Mouse (Mus musculus) embryonic facial prominence, embryonic 13.5 days (tissue): ENCODE results near the gene Mthfsd. TPM values are rescaled to one million over a fixed set of nuclear protein-coding genes. Genes with fewer than 3 reads are reported as not detected.
A peak's percentile ranks its signal among the peaks of the same experiment; 100 is the strongest.

Experiments used
- ATAC-seq: fragments of 200-750 bp; cut with Nextera tagmentation; 2 replicates; pipeline ENCODE4 v1.8.0; 2017; ENCODE audit warnings: low read depth; ENCODE audit not compliant: insufficient number of reproducible peaks, insufficient read depth, low FRiP score, low TSS enrichment
- H3K27ac ChIP-seq: fragments of 300-500 bp; sonication (generic); 2 replicates; pipeline ENCODE4 v1.5.1; 2015; ENCODE audit warnings: moderate library complexity, mild to moderate bottlenecking, inconsistent platforms
- H3K27me3 ChIP-seq: fragments of 300-500 bp; sonication (generic); 2 replicates; pipeline ENCODE4 v1.6.1; 2015; ENCODE audit warnings: mild to moderate bottlenecking, inconsistent platforms
- H3K36me3 ChIP-seq: fragments of 300-500 bp; sonication (generic); 2 replicates; pipeline ENCODE4 v1.6.1; 2015; ENCODE audit warnings: mild to moderate bottlenecking, inconsistent platforms
- H3K4me1 ChIP-seq: fragments of 300-500 bp; sonication (generic); 2 replicates; pipeline ENCODE4 v1.6.1; 2015; ENCODE audit warnings: inconsistent platforms
- H3K4me2 ChIP-seq: fragments of 300-500 bp; sonication (generic); 2 replicates; pipeline ENCODE4 v1.6.1; 2015; ENCODE audit warnings: moderate library complexity, mild to moderate bottlenecking, inconsistent platforms
- H3K4me3 ChIP-seq: fragments of 300-500 bp; sonication (generic); 2 replicates; pipeline ENCODE4 v1.5.1; 2015; ENCODE audit warnings: mild to moderate bottlenecking, inconsistent platforms
- H3K9ac ChIP-seq: fragments of 300-500 bp; sonication (generic); 2 replicates; pipeline ENCODE4 v1.6.1; 2015; ENCODE audit warnings: mild to moderate bottlenecking, inconsistent platforms
- H3K9me3 ChIP-seq: fragments of 300-500 bp; sonication (generic); 2 replicates; pipeline ENCODE4 v1.6.1; 2016; ENCODE audit warnings: inconsistent platforms
- WGBS: fragments of 180-500 bp; shearing (Covaris S2); methylation state at CpG from one replicate; pipeline ENCODE4 v1.1.7; 2015; ENCODE audit warnings: mixed read lengths; 5-methylcytosine and 5-hydroxymethylcytosine counted together
- polyA plus RNA-seq: library from polyadenylated mRNA; unstranded; fragments of >200 nt; fragmentation: Nextera tagmentation; extraction: Ambion mirVana; gene quantifications from 2 replicates; pipeline ENCODE4 v1.2.1, GENCODE M21; 2015

The Mthfsd gene
- polyA plus RNA-seq, 1 experiment from 2014 or later, result 70.5 TPM

DNA sequence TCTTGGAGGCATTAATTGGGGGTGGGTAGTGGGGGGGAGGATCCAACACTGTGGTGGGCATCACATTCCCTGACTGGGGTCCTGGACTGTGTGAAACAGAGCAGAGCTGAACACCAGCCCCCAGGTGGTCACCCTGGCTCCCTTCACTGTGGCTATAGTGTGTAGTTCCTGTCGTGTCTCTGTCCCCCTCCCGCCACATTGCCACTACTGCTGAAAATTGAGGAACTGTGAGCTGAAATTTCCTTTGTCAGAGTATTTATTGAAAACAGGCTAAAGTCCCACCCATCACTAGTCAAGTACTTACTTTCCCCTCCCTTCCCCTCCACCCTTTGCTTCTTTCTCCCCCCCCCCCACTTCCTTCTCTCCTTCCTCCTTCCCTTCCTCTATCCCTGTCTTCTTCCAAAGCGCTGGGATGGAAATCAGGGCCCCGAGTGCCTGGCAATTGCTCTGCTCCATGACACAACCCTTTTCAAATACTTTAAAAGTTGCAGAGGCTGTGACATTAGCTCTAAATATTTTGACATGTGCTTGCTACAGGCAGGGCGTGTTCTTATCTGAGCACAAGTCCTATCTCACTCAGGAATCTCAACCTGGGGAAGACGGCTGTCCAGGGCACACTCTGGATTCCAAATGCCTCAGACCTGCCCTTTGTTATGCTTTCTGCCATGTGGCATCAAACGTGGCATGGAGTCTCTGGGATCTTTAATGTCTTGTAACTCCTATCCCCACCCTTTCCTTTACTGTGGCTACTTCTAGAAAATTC is 3.1 kb upstream of the Mthfsd start:
- peaks cover 47% of the 10 kb centered on the region for H3K27me3 ChIP-seq
- ATAC-seq, result no peak
- WGBS, result 45% methylated on average over 7 of the region's 7 CpGs

DNA sequence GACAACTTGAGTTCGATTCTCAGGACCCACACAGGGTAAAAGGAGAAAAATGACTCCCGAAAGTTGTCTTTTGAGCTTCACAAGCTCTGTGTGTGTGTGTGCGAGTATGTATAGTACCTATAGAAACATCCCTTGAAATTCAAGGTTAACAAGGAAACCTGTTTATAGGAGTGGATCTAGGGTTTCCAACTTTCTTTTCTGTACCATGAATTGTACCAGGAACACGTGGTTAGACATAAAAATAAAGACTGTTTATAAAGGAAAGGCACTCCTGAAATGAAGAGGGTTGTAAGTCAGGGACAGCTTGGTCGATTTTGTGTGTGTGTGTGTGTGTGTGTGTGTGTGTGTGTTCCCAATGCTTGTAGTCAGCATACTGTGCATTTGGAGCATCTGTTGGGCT is 465 bp upstream of the Mthfsd start:
- Histone ChIP-seq H3K9me3 (no peaks in the 10 kb centered on the region), H3K27me3 (peaks cover 23% of the 10 kb centered on the region), H3K4me1 (peaks cover 21% of the 10 kb centered on the region), H3K4me3 (peak overlapping the region; percentile 94), H3K27ac (peak overlapping the region; percentile 55; the same call in 1 of the 2 replicates), H3K36me3 (peaks cover 24% of the 10 kb centered on the region), H3K9ac (peak overlapping the region; percentile 96), H3K4me2 (peak overlapping the region; percentile 85)
- WGBS, result 9% methylated on average over 5 of the region's 5 CpGs
- no peak for ATAC-seq

More for the DNA sequence above, 3.1 kb upstream of the Mthfsd start:
- Histone ChIP-seq H3K4me3 (no peak overlapping the region), H3K36me3 (peaks cover 3% of the 10 kb centered on the region), H3K9ac (no peak overlapping the region), H3K4me2 (no peak overlapping the region), H3K27ac (no peak overlapping the region), H3K4me1 (peaks cover 30% of the 10 kb centered on the region), H3K9me3 (no peaks in the 10 kb centered on the region)

DNA sequence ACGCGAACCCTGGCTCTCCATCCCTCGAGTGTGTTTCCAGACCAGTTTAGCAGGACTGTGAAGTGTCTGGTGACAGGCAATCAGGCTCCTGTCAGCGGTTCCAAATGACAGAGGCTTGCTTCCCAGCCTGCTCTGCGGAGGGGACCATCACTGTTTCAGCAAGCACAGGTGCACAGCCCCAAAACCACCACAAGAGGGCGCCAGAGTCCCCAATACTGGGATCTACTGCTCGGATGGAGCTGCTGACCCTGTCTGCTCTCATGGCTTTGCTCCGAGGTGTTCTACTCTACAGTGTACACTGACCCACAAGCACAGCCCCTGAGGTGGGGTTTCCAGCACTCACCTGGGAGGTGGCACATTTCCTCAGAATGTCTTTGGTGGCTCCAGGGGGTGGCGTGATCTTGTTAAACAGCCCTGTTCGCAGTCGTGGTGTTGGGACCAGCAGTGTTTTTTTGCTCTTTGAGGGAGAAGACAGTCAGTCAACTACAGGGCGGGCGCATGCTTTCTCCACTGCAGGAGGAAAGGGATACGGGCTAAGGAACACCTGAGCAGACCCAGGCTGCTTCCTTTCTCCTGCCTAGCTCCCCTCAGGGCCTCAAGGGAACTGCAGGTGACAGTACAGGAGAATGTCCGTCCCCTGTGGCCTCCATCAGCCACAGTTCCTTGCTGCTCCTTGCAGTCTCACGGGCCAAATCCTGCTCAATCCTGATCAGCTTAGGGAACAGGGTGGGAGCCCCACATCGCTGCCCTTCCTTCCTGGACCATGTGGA is 4.0 kb downstream of the Mthfsd start:
- Histone ChIP-seq H3K4me2 (no peak overlapping the region), H3K9me3 (no peaks in the 10 kb centered on the region), H3K9ac (0 out of 2 replicates have a peak overlapping the region, but pooled peaks have one; percentile 21), H3K36me3 (peaks cover 68% of the 10 kb centered on the region), H3K27me3 (no peaks in the 10 kb centered on the region), H3K4me1 (peaks cover 18% of the 10 kb centered on the region), H3K4me3 (no peak overlapping the region), H3K27ac (no peak overlapping the region)
- WGBS, result 49% methylated on average over 17 of the region's 17 CpGs
- ATAC-seq, result no peak

DNA sequence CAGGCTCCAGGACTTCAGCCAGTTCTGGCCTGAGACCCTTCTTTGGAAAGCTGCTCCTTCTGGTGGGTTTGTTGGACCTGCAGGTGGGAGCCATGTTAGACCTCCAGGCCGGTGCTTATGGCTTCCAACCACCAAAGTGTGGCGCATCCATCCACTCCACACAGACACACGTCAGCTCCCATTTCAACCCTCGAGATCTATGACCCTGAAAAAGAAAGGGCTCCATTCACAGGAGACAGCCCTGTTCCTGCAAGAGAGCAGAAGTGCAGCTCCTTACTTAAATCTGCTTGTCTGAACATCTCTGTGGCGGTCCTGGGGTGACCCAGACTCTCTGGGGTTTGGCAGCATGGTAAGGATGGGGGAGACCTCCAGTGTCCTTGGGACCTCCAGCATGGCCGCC is 14.7 kb downstream of the Mthfsd start:
- no peak overlapping the region for H3K4me3 ChIP-seq
- H3K9me3 ChIP-seq, result no peaks in the 10 kb centered on the region
- H3K4me1 ChIP-seq, result peaks cover 21% of the 10 kb centered on the region
- peaks cover 59% of the 10 kb centered on the region for H3K27me3 ChIP-seq
- H3K9ac ChIP-seq, result no peak overlapping the region
- H3K36me3 ChIP-seq, result peaks cover 16% of the 10 kb centered on the region
- 53% methylated on average over 6 of the region's 6 CpGs for WGBS
- ATAC-seq, result no peak
- H3K27ac ChIP-seq, result no peak overlapping the region
- H3K4me2 ChIP-seq, result no peak overlapping the region

DNA sequence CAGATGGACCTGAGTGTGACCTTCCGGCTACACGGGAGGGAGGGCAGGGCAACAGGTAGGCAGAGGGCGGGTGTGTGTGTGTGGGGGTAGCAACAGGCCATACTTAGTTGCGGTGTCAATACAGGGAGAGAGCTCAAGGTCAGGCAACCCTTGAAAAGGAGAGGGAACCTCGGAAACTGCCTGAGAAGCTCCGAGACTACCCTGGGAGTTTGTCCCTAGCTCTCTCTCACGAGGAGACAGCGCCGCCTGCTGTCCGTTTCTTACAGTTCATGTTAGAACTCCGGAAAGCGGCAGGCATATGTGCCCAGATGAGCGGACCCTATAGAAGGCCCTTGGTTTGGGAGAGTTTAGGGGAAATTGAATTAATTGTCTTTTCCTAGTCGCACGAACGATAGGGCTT is 15.6 kb downstream of the Mthfsd start:
- H3K9me3 ChIP-seq, result no peaks in the 10 kb centered on the region
- H3K4me2 ChIP-seq, result no peak overlapping the region
- H3K4me1 ChIP-seq, result peaks cover 21% of the 10 kb centered on the region
- H3K27ac ChIP-seq, result no peak overlapping the region
- peaks cover 67% of the 10 kb centered on the region for H3K27me3 ChIP-seq
- no peak overlapping the region for H3K4me3 ChIP-seq
- H3K9ac ChIP-seq, result no peak overlapping the region
- 3% methylated on average over 16 of the region's 16 CpGs for WGBS
- peak; percentile 43 for ATAC-seq
- peaks cover 8% of the 10 kb centered on the region for H3K36me3 ChIP-seq

DNA sequence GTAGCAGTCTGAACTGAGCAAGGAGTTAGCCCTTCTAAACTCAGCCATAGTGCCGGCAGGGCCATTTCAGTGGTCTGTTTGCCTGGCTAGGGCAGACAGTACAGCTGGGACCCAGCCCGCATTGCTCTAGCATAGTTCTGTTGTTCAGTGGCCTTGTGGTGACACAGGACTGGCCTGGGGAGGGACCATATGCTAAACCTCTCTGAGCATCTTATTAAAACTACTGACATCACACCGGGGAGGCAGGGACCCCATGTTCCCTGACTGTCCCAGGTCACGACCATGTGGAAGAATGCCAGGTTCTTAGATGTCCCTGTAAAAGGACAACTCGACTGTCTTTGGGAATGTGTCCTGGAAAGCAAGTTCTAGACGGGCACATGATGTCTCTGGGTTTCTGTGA is 16.1 kb downstream of the Mthfsd start:
- Histone ChIP-seq H3K27ac (no peak overlapping the region), H3K9me3 (no peaks in the 10 kb centered on the region), H3K4me1 (peaks cover 21% of the 10 kb centered on the region), H3K9ac (no peak overlapping the region), H3K36me3 (peaks cover 3% of the 10 kb centered on the region), H3K27me3 (peaks cover 72% of the 10 kb centered on the region), H3K4me2 (no peak overlapping the region), H3K4me3 (no peak overlapping the region)
- WGBS, result 34% methylated on average over 6 of the region's 6 CpGs
- no peak for ATAC-seq

DNA sequence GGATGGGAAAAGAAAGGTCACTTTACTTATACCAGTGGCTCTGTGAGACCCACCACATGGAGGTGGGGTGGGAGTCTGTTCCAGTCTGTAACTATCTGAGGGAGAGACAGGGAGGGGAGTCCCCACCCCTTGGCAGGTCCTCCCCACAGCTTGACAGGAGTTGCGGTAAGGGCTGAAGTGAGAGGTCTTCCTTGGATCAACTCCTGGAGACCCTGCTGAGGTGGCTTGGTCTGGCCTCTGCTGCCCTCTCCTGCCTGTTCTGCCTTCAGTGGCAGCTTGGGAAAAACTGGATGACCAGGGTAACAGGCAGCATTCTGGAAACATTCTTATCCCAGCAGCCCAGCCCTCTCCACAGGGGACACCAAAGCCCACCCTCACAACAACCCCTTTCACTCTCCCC is 17.5 kb downstream of the Mthfsd start:
- Histone ChIP-seq H3K9me3 (no peaks in the 10 kb centered on the region), H3K4me2 (no peak overlapping the region), H3K9ac (no peak overlapping the region), H3K27me3 (peaks cover 86% of the 10 kb centered on the region), H3K4me1 (peaks cover 21% of the 10 kb centered on the region), H3K27ac (no peak overlapping the region), H3K36me3 (no peaks in the 10 kb centered on the region), H3K4me3 (no peak overlapping the region)
- no peak for ATAC-seq
- 0% methylated on average over 1 of the region's 1 CpGs for WGBS

DNA sequence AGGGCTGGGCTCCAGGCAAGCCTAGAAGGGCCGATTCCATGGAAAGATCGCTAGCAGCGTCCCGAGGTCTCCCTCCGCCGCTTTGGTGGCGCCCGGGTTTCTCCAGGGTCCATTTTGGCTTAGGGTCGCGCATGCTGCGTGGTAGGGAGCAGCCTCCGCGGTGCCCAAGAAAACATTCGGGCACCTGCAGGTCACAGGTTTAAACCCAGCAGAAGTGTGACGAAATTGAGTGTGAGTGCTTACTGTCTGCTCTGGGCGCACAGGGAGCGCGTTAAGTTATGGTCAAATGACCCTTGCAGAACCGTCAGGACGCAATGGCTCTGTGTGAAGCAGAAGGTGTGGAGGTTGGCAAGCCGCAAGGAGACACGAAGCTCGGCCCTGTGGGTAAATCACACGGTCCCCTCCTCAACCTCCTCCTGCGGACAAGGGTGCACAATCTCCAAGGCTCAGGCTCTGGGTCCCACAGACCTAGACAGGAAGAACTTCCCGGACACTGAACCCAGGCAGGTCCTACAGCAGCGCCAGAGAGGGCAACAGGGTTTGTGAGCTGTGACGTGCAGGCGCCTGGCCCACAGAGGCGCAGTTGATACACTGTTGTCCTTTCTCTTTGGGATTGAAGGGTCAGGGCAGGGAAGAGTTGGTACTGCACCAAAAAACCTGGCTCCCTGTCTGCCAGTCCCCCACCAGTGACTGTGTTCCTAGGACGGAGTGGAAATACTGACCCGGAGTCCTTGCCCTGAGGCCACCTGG is 18.4 kb downstream of the Mthfsd start:
- Histone ChIP-seq H3K36me3 (no peaks in the 10 kb centered on the region), H3K27ac (no peak overlapping the region), H3K4me2 (peak overlapping the region; percentile 39), H3K9me3 (no peaks in the 10 kb centered on the region), H3K27me3 (peaks cover 95% of the 10 kb centered on the region), H3K4me3 (peak overlapping the region; percentile 56), H3K9ac (peak overlapping the region; percentile 54), H3K4me1 (peaks cover 24% of the 10 kb centered on the region)
- ATAC-seq, result no peak
- 4% methylated on average over 32 of the region's 32 CpGs for WGBS

DNA sequence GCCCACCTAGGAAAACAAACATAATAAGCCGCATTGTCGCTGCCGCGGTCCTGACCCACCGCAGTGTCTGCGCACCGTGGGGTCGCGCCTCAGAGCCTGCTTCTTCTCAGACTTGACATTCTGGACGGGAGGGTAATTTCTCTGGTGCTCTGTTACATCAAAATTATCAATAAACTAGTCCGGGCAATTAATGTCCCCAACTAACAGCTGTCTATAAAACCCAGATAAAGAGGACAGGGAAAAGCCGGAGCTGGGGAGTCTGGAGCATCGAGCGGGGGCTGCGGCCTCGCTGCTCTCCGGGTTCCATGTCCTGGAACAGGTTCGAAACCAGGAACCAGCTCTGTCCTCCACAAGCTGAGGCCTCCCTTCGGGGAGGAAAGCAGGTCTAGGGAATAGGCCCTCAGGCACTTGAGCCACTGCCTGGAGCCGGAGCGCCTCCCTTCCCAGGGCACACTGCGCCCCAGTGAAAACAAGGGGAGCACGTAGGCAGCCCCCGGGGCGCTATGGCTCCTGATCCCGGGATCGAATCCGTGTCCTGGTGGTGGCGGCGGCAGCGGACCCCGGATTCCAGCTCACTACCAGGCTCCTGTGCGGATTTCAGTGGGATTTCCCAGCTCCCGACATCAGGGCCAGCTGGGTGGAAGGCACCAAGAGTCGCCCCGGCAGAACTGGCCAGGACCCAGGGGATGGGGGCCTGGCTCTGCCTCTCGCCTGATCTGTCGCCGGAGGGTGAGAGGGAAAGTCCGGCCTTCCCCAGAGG is 19.1 kb downstream of the Mthfsd start:
- WGBS, result 3% methylated on average over 40 of the region's 40 CpGs
- Histone ChIP-seq H3K4me1 (peaks cover 31% of the 10 kb centered on the region), H3K9me3 (no peaks in the 10 kb centered on the region), H3K4me3 (peak overlapping the region; percentile 56), H3K27me3 (peaks cover 98% of the 10 kb centered on the region), H3K27ac (no peak overlapping the region), H3K4me2 (peak overlapping the region; percentile 39), H3K9ac (peak overlapping the region; percentile 54), H3K36me3 (no peaks in the 10 kb centered on the region)
- ATAC-seq, result no peak

DNA sequence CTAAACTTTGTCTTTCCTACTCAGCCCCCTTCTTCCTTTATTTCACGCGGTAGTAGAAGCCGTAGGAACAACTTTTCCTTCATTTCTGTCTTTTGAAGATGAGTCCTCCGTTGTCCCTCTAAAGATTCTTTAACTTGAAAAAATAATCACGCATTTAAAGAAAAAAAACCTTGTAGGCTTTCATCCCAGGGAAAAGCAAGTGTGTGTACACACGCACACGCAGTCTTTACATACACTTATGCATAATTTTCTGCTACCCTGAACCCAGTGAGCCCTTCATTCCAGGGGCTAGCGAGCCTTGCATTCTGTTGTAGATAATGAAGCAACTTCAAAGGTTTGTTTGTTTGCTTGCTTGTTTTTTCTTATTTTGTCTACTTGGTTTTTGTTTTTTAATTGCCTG is 19.9 kb downstream of the Mthfsd start:
- H3K9ac ChIP-seq, result no peak overlapping the region
- no peak overlapping the region for H3K27ac ChIP-seq
- peaks cover 98% of the 10 kb centered on the region for H3K27me3 ChIP-seq
- no peaks in the 10 kb centered on the region for H3K9me3 ChIP-seq
- no peak for ATAC-seq
- no peaks in the 10 kb centered on the region for H3K36me3 ChIP-seq
- peaks cover 37% of the 10 kb centered on the region for H3K4me1 ChIP-seq
- WGBS, result 5% methylated on average over 8 of the region's 8 CpGs
- H3K4me2 ChIP-seq, result peak overlapping the region; percentile 39
- H3K4me3 ChIP-seq, result peak overlapping the region; percentile 56
